ENCODE assay signal across 11 mouse cellular contexts in the genomic region with DNA sequence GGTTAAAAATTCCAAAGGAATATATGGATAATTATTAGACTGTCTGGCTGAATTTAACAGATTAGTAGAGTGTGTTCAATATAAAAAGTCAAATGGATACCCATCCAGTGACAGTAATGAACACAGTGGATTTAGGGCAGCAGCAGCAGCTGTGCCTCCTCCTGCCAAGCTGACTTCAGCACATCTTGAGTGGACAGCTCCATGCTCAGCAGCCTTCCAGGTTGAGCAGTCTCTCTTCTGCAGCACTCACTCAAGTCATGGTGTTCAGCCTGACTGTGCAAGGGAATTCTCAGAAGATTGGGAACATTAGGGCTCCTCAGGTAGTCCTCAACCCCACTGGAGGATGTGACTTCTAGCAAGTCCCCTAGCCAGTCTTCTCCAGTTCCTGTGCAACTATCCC.
A peak's percentile ranks its signal among the peaks of the same experiment; 100 is the strongest.
DNase-seq lines count a peak whose midpoint lies in the region; ATAC-seq and TF ChIP-seq lines count a peak whose summit lies in the region.
"Had no signal": no experiment of that assay in that cellular context is flagged by ENCODE, and none has a peak within 500 bp of the region (broad histone marks: within the 10 kb centered on the region; RNA-seq: fewer than 3 reads in every experiment).

No protein-coding gene starts in this region.

- no peak for TF ChIP-seq EP300 in lung, postnatal 0 days (IDR thresholded peaks at IDR 0.05)
- no peak for TF ChIP-seq EP300 in stomach, postnatal 0 days (optimal IDR thresholded peaks at IDR 0.05)

- H3K36me3 ChIP-seq in forebrain, embryonic 11.5 days (ENCODE audit: control insufficient read depth, insufficient read depth, low read length), result no peaks in the 10 kb centered on the region
- H3K36me3 ChIP-seq in forebrain, embryonic 15.5 days, result no peaks in the 10 kb centered on the region
- no peaks in the 10 kb centered on the region for H3K36me3 ChIP-seq in lung, postnatal 0 days (ENCODE audit: insufficient read depth, low read length)
- no peaks in the 10 kb centered on the region for H3K36me3 ChIP-seq in embryonic facial prominence, embryonic 11.5 days (replicated peaks; ENCODE audit: control insufficient read depth, insufficient read depth, low read depth, low read length)
- H3K36me3 ChIP-seq in stomach, postnatal 0 days (ENCODE audit: control insufficient read depth, insufficient read depth, low read length), result no peaks in the 10 kb centered on the region
- H3K36me3 ChIP-seq: embryonic facial prominence, embryonic 15.5 days; lung, embryonic 15.5 days; neural tube, embryonic 12.5 days had no signal

- no peaks in the 10 kb centered on the region for H3K27me3 ChIP-seq in forebrain, embryonic 11.5 days (ENCODE audit: control insufficient read depth, insufficient read depth, low read length)
- H3K27me3 ChIP-seq in forebrain, embryonic 15.5 days, result no peaks in the 10 kb centered on the region
- no peaks in the 10 kb centered on the region for H3K27me3 ChIP-seq in lung, postnatal 0 days (replicated peaks; ENCODE audit: insufficient read depth, low read length)
- no peaks in the 10 kb centered on the region for H3K27me3 ChIP-seq in embryonic facial prominence, embryonic 11.5 days (ENCODE audit: control insufficient read depth, insufficient read depth, low read length)
- H3K27me3 ChIP-seq in stomach, postnatal 0 days (ENCODE audit: control insufficient read depth, insufficient read depth, low read length), result no peaks in the 10 kb centered on the region
- H3K27me3 ChIP-seq: embryonic facial prominence, embryonic 15.5 days; lung, embryonic 15.5 days; neural tube, embryonic 12.5 days had no signal

- no peaks in the 10 kb centered on the region for H3K4me1 ChIP-seq in forebrain, embryonic 11.5 days (replicated peaks; ENCODE audit: control insufficient read depth, insufficient read depth, low read length)
- no peaks in the 10 kb centered on the region for H3K4me1 ChIP-seq in forebrain, embryonic 15.5 days
- no peaks in the 10 kb centered on the region for H3K4me1 ChIP-seq in lung, postnatal 0 days (ENCODE audit: insufficient read depth, low read depth, low read length)
- no peaks in the 10 kb centered on the region for H3K4me1 ChIP-seq in lung, adult 2 months (ENCODE audit: control insufficient read depth, insufficient read depth, low read length)
- H3K4me1 ChIP-seq in embryonic facial prominence, embryonic 11.5 days (ENCODE audit: control insufficient read depth, insufficient read depth, low read length), result no peaks in the 10 kb centered on the region
- no peaks in the 10 kb centered on the region for H3K4me1 ChIP-seq in stomach, postnatal 0 days (replicated peaks; ENCODE audit: control insufficient read depth, insufficient read depth)
- H3K4me1 ChIP-seq: embryonic facial prominence, embryonic 15.5 days; lung, embryonic 15.5 days; neural tube, embryonic 12.5 days had no signal

- no peak overlapping the region for H3K9ac ChIP-seq in forebrain, embryonic 11.5 days (ENCODE audit: low read length)
- no peak overlapping the region for H3K9ac ChIP-seq in forebrain, embryonic 15.5 days (replicated peaks)
- H3K9ac ChIP-seq in lung, postnatal 0 days (replicated peaks; ENCODE audit: low read depth), result no peak overlapping the region
- H3K9ac ChIP-seq in embryonic facial prominence, embryonic 11.5 days (replicated peaks; ENCODE audit: low read length), result no peak overlapping the region
- no peak overlapping the region for H3K9ac ChIP-seq in stomach, postnatal 0 days (ENCODE audit: low read length)
- H3K9ac ChIP-seq: embryonic facial prominence, embryonic 15.5 days; lung, embryonic 15.5 days; neural tube, embryonic 12.5 days had no signal

- H3K4me3 ChIP-seq in forebrain, embryonic 11.5 days (ENCODE audit: low read depth, low read length), result no peak overlapping the region
- H3K4me3 ChIP-seq in forebrain, embryonic 15.5 days, result no peak overlapping the region
- no peak overlapping the region for H3K4me3 ChIP-seq in lung, postnatal 0 days (ENCODE audit: low read depth, low read length)
- no peak overlapping the region for H3K4me3 ChIP-seq in lung, adult 2 months (replicated peaks; ENCODE audit: extremely low read depth, low read depth, low read length)
- H3K4me3 ChIP-seq in embryonic facial prominence, embryonic 11.5 days (ENCODE audit: low read depth, low read length), result no peak overlapping the region
- H3K4me3 ChIP-seq in stomach, postnatal 0 days (ENCODE audit: low read depth, low read length), result no peak overlapping the region
- H3K4me3 ChIP-seq: embryonic facial prominence, embryonic 15.5 days; lung, embryonic 15.5 days; neural tube, embryonic 12.5 days had no signal

- no peak for ATAC-seq in forebrain, embryonic 11.5 days (replicated peaks; ENCODE audit: low FRiP score)
- ATAC-seq in forebrain, embryonic 15.5 days (replicated peaks), result no peak
- no peak for ATAC-seq in lung, postnatal 0 days
- no peak for ATAC-seq in embryonic facial prominence, embryonic 11.5 days (replicated peaks; ENCODE audit: insufficient number of reproducible peaks, low FRiP score, low TSS enrichment, low read depth)
- ATAC-seq in stomach, postnatal 0 days (ENCODE audit: low FRiP score, low TSS enrichment), result no peak

- TF ChIP-seq CTCF in lung, postnatal 0 days (IDR thresholded peaks at IDR 0.05), result no peak
- TF ChIP-seq CTCF in lung, adult 2 months (IDR thresholded peaks at IDR 0.05; ENCODE audit: insufficient read depth, low read length), result no peak
- no peak for TF ChIP-seq CTCF in stomach, postnatal 0 days (IDR thresholded peaks at IDR 0.05; ENCODE audit: low read depth)

- TF ChIP-seq POLR2A in lung, adult 2 months (IDR thresholded peaks at IDR 0.05; ENCODE audit: borderline replicate concordance, extremely low read depth, low read depth, low read length), result no peak

- no peak overlapping the region for H3K4me2 ChIP-seq in forebrain, embryonic 11.5 days (ENCODE audit: low read depth, low read length, severe bottlenecking)
- H3K4me2 ChIP-seq in forebrain, embryonic 15.5 days (replicated peaks), result no peak overlapping the region
- no peak overlapping the region for H3K4me2 ChIP-seq in lung, postnatal 0 days (replicated peaks; ENCODE audit: low read depth, low read length)
- no peak overlapping the region for H3K4me2 ChIP-seq in embryonic facial prominence, embryonic 11.5 days (ENCODE audit: low read depth, low read length)
- no peak overlapping the region for H3K4me2 ChIP-seq in stomach, postnatal 0 days (replicated peaks; ENCODE audit: low read depth)
- H3K4me2 ChIP-seq: embryonic facial prominence, embryonic 15.5 days; lung, embryonic 15.5 days; neural tube, embryonic 12.5 days had no signal

- H3K27ac ChIP-seq in forebrain, embryonic 11.5 days (ENCODE audit: low read depth, low read length), result no peak overlapping the region
- H3K27ac ChIP-seq in forebrain, embryonic 15.5 days (replicated peaks), result no peak overlapping the region
- no peak overlapping the region for H3K27ac ChIP-seq in lung, postnatal 0 days (ENCODE audit: low read length)
- H3K27ac ChIP-seq in embryonic facial prominence, embryonic 11.5 days (replicated peaks; ENCODE audit: low read depth, low read length), result no peak overlapping the region
- H3K27ac ChIP-seq in stomach, postnatal 0 days (replicated peaks), result no peak overlapping the region
- H3K27ac ChIP-seq: embryonic facial prominence, embryonic 15.5 days; lung, embryonic 15.5 days; neural tube, embryonic 12.5 days had no signal

- DNase-seq in forebrain, embryonic 11.5 days (ENCODE audit: low spot score), result peak; percentile 55
- DNase-seq in lung, postnatal 0 days (ENCODE audit: low spot score), result peak; percentile 50
- DNase-seq in lung, adult 2 months, result no peak
- DNase-seq in embryonic facial prominence, embryonic 11.5 days (ENCODE audit: low spot score), result peak; percentile 65
- DNase-seq in stomach, postnatal 0 days (ENCODE audit: low spot score), result peak; percentile 62
- DNase-seq in right cerebral cortex, postnatal 4 days, result no peak
- DNase-seq in layer of hippocampus, postnatal 36 days, result no peak

- no peaks in the 10 kb centered on the region for H3K9me3 ChIP-seq in forebrain, embryonic 11.5 days (ENCODE audit: control insufficient read depth, low read length)
- H3K9me3 ChIP-seq in forebrain, embryonic 15.5 days, result no peaks in the 10 kb centered on the region
- H3K9me3 ChIP-seq in lung, postnatal 0 days (ENCODE audit: low read length), result no peaks in the 10 kb centered on the region
- H3K9me3 ChIP-seq in embryonic facial prominence, embryonic 11.5 days (replicated peaks; ENCODE audit: control insufficient read depth, low read length), result no peaks in the 10 kb centered on the region
- no peaks in the 10 kb centered on the region for H3K9me3 ChIP-seq in stomach, postnatal 0 days (ENCODE audit: control insufficient read depth, low read length)
- H3K9me3 ChIP-seq: embryonic facial prominence, embryonic 15.5 days; lung, embryonic 15.5 days; neural tube, embryonic 12.5 days had no signal

Comparison
In these comparisons a context has a peak if more than half of its experiments do, and no peak if none do; other contexts are left out.
1. DNase-seq: peak in forebrain, embryonic 11.5 days (single experiment), lung, postnatal 0 days (single experiment), embryonic facial prominence, embryonic 11.5 days (single experiment) and stomach, postnatal 0 days (single experiment); none in lung, adult 2 months (single experiment), right cerebral cortex, postnatal 4 days (single experiment) and layer of hippocampus, postnatal 36 days (0 of 2).